Comparison of ENCODE assay signal across 9 mouse cellular contexts in genomic region chr9:62678550-62679155, GRCm38 (mm10). TPM values are rescaled to one million over a fixed set of nuclear protein-coding genes. Genes with fewer than 3 reads are reported as not detected.
DNase-seq lines count a peak whose midpoint lies in the region; ATAC-seq and TF ChIP-seq lines count a peak whose summit lies in the region.
"Had no signal": no experiment of that assay in that cellular context is flagged by ENCODE, and none has a peak within 500 bp of the region (broad histone marks: within the 10 kb centered on the region; RNA-seq: fewer than 3 reads in every experiment).

No protein-coding gene starts in this region.

- H3K9ac ChIP-seq in kidney, postnatal 0 days (ENCODE audit: low read depth, low read length), result 0 out of 2 replicates have a peak overlapping the region, but pooled peaks have one; percentile 41
- H3K9ac ChIP-seq in heart, embryonic 11.5 days (ENCODE audit: low read depth, low read length), result peak overlapping the region; percentile 62; the same call in 1 of the 2 replicates
- H3K9ac ChIP-seq in neural tube, embryonic 15.5 days (replicated peaks), result no peak overlapping the region

- DNase-seq in kidney, postnatal 0 days (ENCODE audit: low spot score), result no peak
- DNase-seq in kidney, postnatal 14 days, result no peak
- peak; percentile 19 to 31 for DNase-seq in left cerebral cortex, postnatal 25 days (ENCODE audit: low spot score in 2 of 2)
- DNase-seq in B cell, adult 2 months, result no peak
- no peak for DNase-seq in testis, postnatal 10 days (ENCODE audit: low spot score)

- WGBS in kidney, postnatal 0 days, result 6% methylated on average over 22 of the region's 22 CpGs
- WGBS in heart, embryonic 11.5 days (ENCODE audit: insufficient replicate concordance), result 8% methylated on average over 22 of the region's 22 CpGs
- WGBS in neural tube, embryonic 15.5 days, result 3% methylated on average over 22 of the region's 22 CpGs

- H3K27me3 ChIP-seq in kidney, postnatal 0 days (ENCODE audit: insufficient read depth, low read length), result peaks cover 8% of the 10 kb centered on the region; the same call in 1 of the 2 replicates
- peaks cover 32% of the 10 kb centered on the region for H3K27me3 ChIP-seq in heart, embryonic 11.5 days (ENCODE audit: control insufficient read depth, insufficient read depth, low read length)
- H3K27me3 ChIP-seq in neural tube, embryonic 15.5 days (replicated peaks), result peaks cover 40% of the 10 kb centered on the region

- TF ChIP-seq POLR2A in cortical plate, adult 2 months (IDR thresholded peaks at IDR 0.05; ENCODE audit: extremely low read depth, insufficient read depth, low read length), result no peak

- H3K36me3 ChIP-seq in kidney, postnatal 0 days (ENCODE audit: insufficient read depth, low read length), result no peaks in the 10 kb centered on the region
- H3K36me3 ChIP-seq in heart, embryonic 11.5 days (ENCODE audit: control insufficient read depth, insufficient read depth, low read length), result no peaks in the 10 kb centered on the region
- no peaks in the 10 kb centered on the region for H3K36me3 ChIP-seq in neural tube, embryonic 15.5 days

- no peaks in the 10 kb centered on the region for H3K9me3 ChIP-seq in kidney, postnatal 0 days (replicated peaks; ENCODE audit: low read length)
- H3K9me3 ChIP-seq in heart, embryonic 11.5 days (replicated peaks; ENCODE audit: control insufficient read depth, low read length), result no peaks in the 10 kb centered on the region
- H3K9me3 ChIP-seq in neural tube, embryonic 15.5 days (replicated peaks), result no peaks in the 10 kb centered on the region

- no peak for ATAC-seq in kidney, postnatal 0 days (replicated peaks; ENCODE audit: low FRiP score, low read depth)
- ATAC-seq in heart, embryonic 11.5 days (replicated peaks; ENCODE audit: insufficient number of reproducible peaks, low FRiP score, low TSS enrichment), result no peak
- ATAC-seq in neural tube, embryonic 15.5 days (ENCODE audit: low FRiP score), result no peak

- peak overlapping the region; percentile 82 for H3K4me2 ChIP-seq in kidney, postnatal 0 days (ENCODE audit: low read length)
- H3K4me2 ChIP-seq in heart, embryonic 11.5 days, result peak overlapping the region; percentile 84
- H3K4me2 ChIP-seq in neural tube, embryonic 15.5 days, result peak overlapping the region; percentile 77

- peaks cover 9% of the 10 kb centered on the region for H3K4me1 ChIP-seq in kidney, postnatal 0 days (replicated peaks; ENCODE audit: insufficient read depth, low read length)
- H3K4me1 ChIP-seq in cortical plate, adult 2 months (ENCODE audit: control insufficient read depth, insufficient read depth, low read length), result no peaks in the 10 kb centered on the region
- H3K4me1 ChIP-seq in heart, embryonic 11.5 days (ENCODE audit: control insufficient read depth, insufficient read depth, low read length), result peaks cover 8% of the 10 kb centered on the region; the same call in 1 of the 2 replicates
- H3K4me1 ChIP-seq in neural tube, embryonic 15.5 days, result peaks cover 20% of the 10 kb centered on the region

- no peak overlapping the region for H3K27ac ChIP-seq in kidney, postnatal 0 days
- no peak overlapping the region for H3K27ac ChIP-seq in cortical plate, adult 2 months (ENCODE audit: insufficient read depth, low read length)
- no peak overlapping the region for H3K27ac ChIP-seq in heart, embryonic 11.5 days (ENCODE audit: low read depth, low read length)
- H3K27ac ChIP-seq in neural tube, embryonic 15.5 days (replicated peaks), result no peak overlapping the region

- peak overlapping the region; percentile 37 for H3K4me3 ChIP-seq in kidney, postnatal 0 days (replicated peaks; ENCODE audit: low read depth, low read length)
- peak overlapping the region; percentile 23; the same call in 1 of the 2 replicates for H3K4me3 ChIP-seq in cortical plate, adult 2 months (ENCODE audit: insufficient read depth, low read length)
- peak overlapping the region; percentile 46 for H3K4me3 ChIP-seq in heart, embryonic 11.5 days (ENCODE audit: low read depth, low read length)
- peak overlapping the region; percentile 40 for H3K4me3 ChIP-seq in neural tube, embryonic 15.5 days (replicated peaks)

- intact Hi-C loops in left cerebral cortex, postnatal 25 days (cut with DNase I), result no loop called here

- no peak for TF ChIP-seq CTCF in kidney, postnatal 0 days (IDR thresholded peaks at IDR 0.05; ENCODE audit: low read depth)
- no peak for TF ChIP-seq CTCF in cortical plate, adult 2 months (IDR thresholded peaks at IDR 0.05; ENCODE audit: extremely low read depth, insufficient read depth, low read length)

RNA-seq across cellular contexts. Expression of gene Itga11, which starts 1.0 kb away (rescaled TPM):
- polyA plus RNA-seq in kidney, postnatal 0 days (2015; fragmentation: Nextera tagmentation; extraction: Ambion mirVana), result 0.40 and 0.45 TPM in 2 replicates
- polyA plus RNA-seq in cortical plate, adult 2 months (2012; rRNA removed), result 0.67 and 0.87 TPM in 2 replicates
- polyA plus RNA-seq in heart, embryonic 11.5 days (2014; fragmentation: Nextera tagmentation; extraction: Ambion mirVana), result 0.64 and 1.4 TPM in 2 replicates
- 1 to 10 TPM; 2.1 to 3.3 TPM for total RNA-seq in left cerebral cortex, postnatal 25 days (2021)
- polyA plus RNA-seq in neural tube, embryonic 15.5 days (2015; fragmentation: Nextera tagmentation; extraction: Ambion mirVana), result 0.81 and 1.5 TPM in 2 replicates
- total RNA-seq: hematopoietic stem cell, adult 5-6 weeks had no signal

Comparison
In these comparisons a context has a peak if more than half of its experiments do, and no peak if none do; other contexts are left out.
1. DNase-seq: peak in left cerebral cortex, postnatal 25 days (2 of 2); none in kidney, postnatal 0 days (single experiment), kidney, postnatal 14 days (single experiment), B cell, adult 2 months (0 of 2) and testis, postnatal 10 days (single experiment).
2. Peak in every context shown above with its lines, with median percentiles within 50 percentile points of each other: H3K4me2 ChIP-seq and H3K4me3 ChIP-seq.